Mouse (Mus musculus) kidney, embryonic 16.5 days (tissue): Measurements from ENCODE around the gene Rubcnl. TPM values are rescaled to one million over a fixed set of nuclear protein-coding genes. Genes with fewer than 3 reads are reported as not detected.

Source experiments
- ATAC-seq: fragments of 200-750 bp; cut with Nextera tagmentation; 2 replicates; pipeline ENCODE4 v1.8.0; 2017; ENCODE audit warnings: moderate TSS enrichment; ENCODE audit not compliant: low FRiP score, low TSS enrichment
- H3K27ac ChIP-seq: fragments of 300-500 bp; sonication (generic); 2 replicates; pipeline ENCODE4 v1.5.1; 2014; ENCODE audit warnings: low read length
- H3K27me3 ChIP-seq: fragments of 300-500 bp; sonication (generic); 2 replicates; pipeline ENCODE4 v1.6.1; 2014; ENCODE audit warnings: low read length, control low read depth, mixed read lengths; ENCODE audit not compliant: insufficient read depth
- H3K36me3 ChIP-seq: fragments of 300-500 bp; sonication (generic); 2 replicates; pipeline ENCODE4 v1.6.1; 2014; ENCODE audit warnings: low read length, control low read depth, mixed read lengths; ENCODE audit not compliant: insufficient read depth
- H3K4me1 ChIP-seq: fragments of 300-500 bp; sonication (generic); 2 replicates; pipeline ENCODE4 v1.6.1; 2014; ENCODE audit warnings: low read length, control low read depth, mixed read lengths; ENCODE audit not compliant: insufficient read depth
- H3K4me2 ChIP-seq: fragments of 300-500 bp; sonication (generic); replicated peaks from 2 replicates; pipeline ENCODE4 v1.6.1; 2014; ENCODE audit warnings: low read depth, low read length
- H3K4me3 ChIP-seq: fragments of 300-500 bp; sonication (generic); 2 replicates; pipeline ENCODE4 v1.5.1; 2014; ENCODE audit warnings: mild to moderate bottlenecking, low read length
- H3K9ac ChIP-seq: fragments of 300-500 bp; sonication (generic); replicated peaks from 2 replicates; pipeline ENCODE4 v1.6.1; 2014; ENCODE audit warnings: low read length
- H3K9me3 ChIP-seq: fragments of 300-500 bp; sonication (generic); 2 replicates; pipeline ENCODE4 v1.6.1; 2016; ENCODE audit warnings: low read length, control low read depth
- WGBS: fragments of 180-500 bp; shearing (Covaris S2); extraction: QIAGEN DNeasy Blood & Tissue Kit; methylation state at CpG from one replicate; pipeline ENCODE4 v1.1.7; 2014; 5-methylcytosine and 5-hydroxymethylcytosine counted together
- polyA plus RNA-seq: library from polyadenylated mRNA; unstranded; fragments of >200 nt; fragmentation: Nextera tagmentation; extraction: Ambion mirVana; gene quantifications from 2 replicates; pipeline ENCODE4 v1.2.1, GENCODE M21; 2015

Gene Rubcnl
- polyA plus RNA-seq, 1 experiment from 2014 or later = 0.34 TPM

DNA sequence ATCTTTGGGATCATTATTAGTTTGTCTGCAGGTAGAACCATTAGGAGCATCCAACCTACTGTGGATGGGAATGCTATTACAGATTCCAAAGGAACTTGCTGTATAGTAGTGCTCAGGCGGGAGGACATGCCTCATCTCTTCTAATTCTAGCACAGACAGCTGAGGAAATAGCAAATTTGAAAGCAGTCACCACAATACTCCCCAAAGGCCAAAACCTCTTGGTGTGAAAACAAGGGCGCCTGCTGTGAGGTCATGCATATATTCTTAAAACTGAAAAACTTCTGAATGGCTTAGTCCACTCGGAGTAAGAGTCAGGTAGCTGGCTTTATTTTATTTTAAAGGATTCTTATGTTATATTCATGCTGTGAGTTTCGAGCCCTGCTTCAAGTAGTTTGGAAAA lies 16.9 kb downstream of the Rubcnl start:
- Histone ChIP-seq H3K9ac (no peak overlapping the region), H3K4me2 (no peak overlapping the region), H3K27me3 (no peaks in the 10 kb centered on the region), H3K27ac (no peak overlapping the region), H3K4me1 (no peaks in the 10 kb centered on the region), H3K4me3 (no peak overlapping the region), H3K9me3 (no peaks in the 10 kb centered on the region), H3K36me3 (no peaks in the 10 kb centered on the region)
- WGBS = 80% methylated on average over 4 of the region's 4 CpGs
- no peak for ATAC-seq

- no peak for ATAC-seq
- H3K4me2 ChIP-seq = no peak overlapping the region
- H3K36me3 ChIP-seq = no peaks in the 10 kb centered on the region
- no peaks in the 10 kb centered on the region for H3K27me3 ChIP-seq
- H3K9me3 ChIP-seq = no peaks in the 10 kb centered on the region
- no peak overlapping the region for H3K4me3 ChIP-seq
- 76% methylated on average over 3 of the region's 3 CpGs for WGBS
- H3K4me1 ChIP-seq = no peaks in the 10 kb centered on the region
- H3K9ac ChIP-seq = no peak overlapping the region
- no peak overlapping the region for H3K27ac ChIP-seq
These were observed 18.4 kb downstream of the Rubcnl start for GRCm38 (mm10) chr14:75034240-75034639.

DNA sequence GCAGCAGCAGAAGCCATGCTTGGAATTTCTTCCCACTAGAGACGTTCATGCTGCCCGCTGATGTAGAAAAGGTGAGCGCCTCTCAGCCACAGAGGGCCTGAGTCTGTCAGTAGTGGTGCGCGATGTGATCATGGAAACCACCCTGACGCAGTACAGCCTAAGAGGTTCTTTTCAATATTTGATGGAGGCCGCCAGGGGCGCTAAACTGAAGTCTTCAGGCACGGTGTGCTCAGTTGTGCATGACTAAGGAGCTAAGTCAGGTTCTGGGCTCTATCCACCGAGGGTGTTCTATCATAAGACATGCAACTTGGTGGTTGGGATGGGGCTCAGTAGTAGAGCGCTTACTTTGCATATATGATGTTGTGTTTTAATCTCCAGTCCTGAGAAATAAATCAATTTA lies 19.6 kb downstream of the Rubcnl start:
- no peaks in the 10 kb centered on the region for H3K9me3 ChIP-seq
- H3K4me1 ChIP-seq = no peaks in the 10 kb centered on the region
- H3K36me3 ChIP-seq = no peaks in the 10 kb centered on the region
- H3K4me3 ChIP-seq = no peak overlapping the region
- no peaks in the 10 kb centered on the region for H3K27me3 ChIP-seq
- 60% methylated on average over 11 of the region's 11 CpGs for WGBS
- no peak overlapping the region for H3K4me2 ChIP-seq
- no peak overlapping the region for H3K27ac ChIP-seq
- ATAC-seq = 0 out of 2 replicates have a peak, but pooled peaks have one; percentile 9
- H3K9ac ChIP-seq = no peak overlapping the region

DNA sequence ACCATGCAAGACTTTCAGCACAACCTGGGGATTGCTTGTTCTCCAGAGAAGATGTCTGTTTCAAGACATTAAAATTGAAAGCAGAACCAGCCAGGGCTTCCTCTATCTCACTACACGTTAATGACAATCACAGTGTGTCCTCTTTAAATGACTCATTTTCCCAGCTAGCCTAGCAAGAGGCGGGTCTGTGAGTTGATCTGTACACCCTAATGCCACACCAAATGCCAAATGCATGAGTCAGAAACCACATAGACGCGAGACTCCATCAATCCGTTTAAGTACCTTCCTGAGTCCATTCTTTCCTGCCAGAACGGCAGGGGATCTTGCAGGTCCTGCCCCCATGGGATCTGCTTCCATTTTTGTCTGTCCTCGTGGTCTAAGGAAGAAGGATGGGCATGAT lies 29.4 kb downstream of the Rubcnl start:
- Histone ChIP-seq H3K4me3 (no peak overlapping the region), H3K4me2 (no peak overlapping the region), H3K4me1 (no peaks in the 10 kb centered on the region), H3K9ac (no peak overlapping the region), H3K27ac (no peak overlapping the region), H3K27me3 (no peaks in the 10 kb centered on the region), H3K36me3 (no peaks in the 10 kb centered on the region), H3K9me3 (no peaks in the 10 kb centered on the region)
- ATAC-seq = no peak
- WGBS = 68% methylated on average over 7 of the region's 7 CpGs

DNA sequence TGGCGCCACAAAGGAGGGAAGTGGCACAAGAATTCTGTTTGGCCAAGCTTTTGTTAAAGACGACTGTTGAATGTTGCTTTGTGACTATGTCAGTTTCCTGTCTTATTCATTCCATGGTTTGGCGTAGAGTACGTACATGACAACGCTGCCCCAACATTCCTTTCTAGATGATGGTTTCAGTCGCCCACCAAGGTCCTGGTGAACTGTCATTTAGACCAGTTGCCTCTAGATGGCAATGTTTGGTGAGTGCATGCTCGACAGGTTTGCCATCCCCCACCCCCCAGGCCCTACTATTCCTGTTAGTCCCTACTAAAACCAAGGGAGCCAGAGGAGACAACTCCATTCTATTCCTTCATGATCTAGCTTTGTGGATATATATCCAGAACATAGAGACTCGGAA lies 36.6 kb downstream of the Rubcnl start:
- Histone ChIP-seq H3K4me2 (no peak overlapping the region), H3K27ac (no peak overlapping the region), H3K36me3 (no peaks in the 10 kb centered on the region), H3K9me3 (no peaks in the 10 kb centered on the region), H3K4me1 (peaks cover 11% of the 10 kb centered on the region; the same call in 1 of the 2 replicates), H3K4me3 (no peak overlapping the region), H3K27me3 (no peaks in the 10 kb centered on the region), H3K9ac (no peak overlapping the region)
- no peak for ATAC-seq
- 64% methylated on average over 8 of the region's 8 CpGs for WGBS

GRCm38 (mm10) chr14:75054455-75055343 lies 38.9 kb downstream of the Rubcnl start:
- no peak overlapping the region for H3K4me3 ChIP-seq
- no peak overlapping the region for H3K9ac ChIP-seq
- no peaks in the 10 kb centered on the region for H3K36me3 ChIP-seq
- 46% methylated on average over 14 of the region's 14 CpGs for WGBS
- H3K27me3 ChIP-seq = no peaks in the 10 kb centered on the region
- peaks cover 11% of the 10 kb centered on the region; the same call in 1 of the 2 replicates for H3K4me1 ChIP-seq
- peak; percentile 62 for ATAC-seq
- H3K9me3 ChIP-seq = no peaks in the 10 kb centered on the region
- no peak overlapping the region for H3K27ac ChIP-seq
- no peak overlapping the region for H3K4me2 ChIP-seq

DNA sequence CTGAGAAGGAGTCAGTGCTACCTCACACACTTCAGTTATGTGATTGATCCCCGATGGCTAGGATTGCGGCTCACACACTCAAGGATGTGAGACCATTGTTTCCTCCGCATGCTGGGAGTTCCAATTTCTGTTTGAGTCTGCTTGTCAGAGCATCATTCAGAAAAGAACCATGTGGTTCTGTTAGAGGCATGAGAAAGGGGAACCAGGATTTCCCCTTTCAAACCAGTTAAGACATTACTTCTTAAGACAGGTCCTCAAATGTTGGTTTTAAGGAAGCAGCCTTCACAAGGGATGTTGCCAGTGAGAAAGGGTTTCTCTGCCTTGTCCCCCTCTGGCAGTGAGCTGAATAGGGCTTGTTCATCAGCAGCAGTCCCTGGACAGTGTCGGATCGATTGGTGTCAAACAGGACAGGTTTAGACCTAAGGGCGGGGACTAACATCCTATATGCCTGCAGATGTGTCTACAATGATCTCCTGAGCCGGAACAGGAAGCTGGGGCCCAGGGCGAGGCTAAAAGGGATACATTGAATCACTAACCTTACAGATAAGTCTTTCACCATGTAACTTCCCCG lies 41.1 kb downstream of the Rubcnl start:
- H3K4me2 ChIP-seq = no peak overlapping the region
- 75% methylated on average over 9 of the region's 9 CpGs for WGBS
- H3K4me1 ChIP-seq = peaks cover 11% of the 10 kb centered on the region; the same call in 1 of the 2 replicates
- no peak overlapping the region for H3K27ac ChIP-seq
- no peaks in the 10 kb centered on the region for H3K36me3 ChIP-seq
- H3K27me3 ChIP-seq = no peaks in the 10 kb centered on the region
- no peak for ATAC-seq
- no peaks in the 10 kb centered on the region for H3K9me3 ChIP-seq
- no peak overlapping the region for H3K4me3 ChIP-seq
- H3K9ac ChIP-seq = no peak overlapping the region

DNA sequence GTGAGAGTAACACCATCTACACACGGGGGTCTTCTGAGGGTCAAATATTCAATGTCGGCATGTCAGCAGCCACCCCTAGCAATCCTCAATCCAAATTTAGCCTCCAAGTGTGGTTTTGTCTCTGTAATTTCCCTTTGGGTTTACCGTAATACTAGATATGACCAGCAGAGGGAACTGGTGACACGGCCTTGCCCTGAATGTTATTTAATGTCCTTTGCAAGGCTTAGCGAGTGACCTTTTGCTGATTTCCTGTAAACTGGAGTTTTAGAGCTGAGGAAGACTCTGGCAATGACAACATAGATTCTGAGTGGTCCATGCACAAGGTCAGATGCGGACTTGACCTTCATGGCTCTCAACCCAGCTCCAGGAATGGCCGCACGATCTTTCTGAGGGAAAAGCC lies 44.7 kb downstream of the Rubcnl start:
- Histone ChIP-seq H3K27me3 (no peaks in the 10 kb centered on the region), H3K4me1 (no peaks in the 10 kb centered on the region), H3K4me2 (no peak overlapping the region), H3K4me3 (no peak overlapping the region), H3K36me3 (no peaks in the 10 kb centered on the region), H3K9me3 (no peaks in the 10 kb centered on the region), H3K9ac (no peak overlapping the region), H3K27ac (no peak overlapping the region)
- ATAC-seq = peak; percentile 13; the same call in 1 of the 2 replicates
- whole genome bisulfite sequencing = 45% methylated on average over 8 of the region's 8 CpGs

GRCm38 (mm10) chr14:75063936-75064335 lies 48.1 kb downstream of the Rubcnl start:
- Histone ChIP-seq H3K4me2 (no peak overlapping the region), H3K4me3 (no peak overlapping the region), H3K27me3 (no peaks in the 10 kb centered on the region), H3K27ac (no peak overlapping the region), H3K9ac (no peak overlapping the region), H3K4me1 (no peaks in the 10 kb centered on the region), H3K9me3 (no peaks in the 10 kb centered on the region), H3K36me3 (no peaks in the 10 kb centered on the region)
- ATAC-seq = no peak
- 90% methylated on average over 8 of the region's 8 CpGs for WGBS

GRCm38 (mm10) chr14:75064520-75064919 lies 48.7 kb downstream of the Rubcnl start:
- Histone ChIP-seq H3K4me2 (no peak overlapping the region), H3K27ac (no peak overlapping the region), H3K27me3 (no peaks in the 10 kb centered on the region), H3K9me3 (no peaks in the 10 kb centered on the region), H3K36me3 (no peaks in the 10 kb centered on the region), H3K4me1 (no peaks in the 10 kb centered on the region), H3K4me3 (no peak overlapping the region), H3K9ac (no peak overlapping the region)
- ATAC-seq = no peak
- WGBS = 75% methylated on average over 7 of the region's 7 CpGs
